Mouse (Mus musculus) lung, embryonic 14.5 days (tissue): ENCODE data around the gene Sh2d7. TPM values are rescaled to one million over a fixed set of nuclear protein-coding genes. Genes with fewer than 3 reads are reported as not detected.

Experiments
- ATAC-seq: fragments of 200-750 bp; cut with Nextera tagmentation; 2 replicates; pipeline ENCODE4 v1.8.0; 2017; ENCODE audit warnings: mild to moderate bottlenecking, moderate TSS enrichment, moderate library complexity; ENCODE audit not compliant: insufficient read depth
- DNase-seq: peaks from one replicate; pipeline ENCODE4 v3.0.0-alpha.2; 2015
- H3K27ac ChIP-seq: fragments of 300-500 bp; sonication (generic); 2 replicates; pipeline ENCODE4 v1.5.1; 2014; ENCODE audit warnings: low read depth, mild to moderate bottlenecking, moderate library complexity
- H3K27me3 ChIP-seq: fragments of 300-500 bp; sonication (generic); 2 replicates; pipeline ENCODE4 v1.6.1; 2014; ENCODE audit warnings: low read length, control low read depth; ENCODE audit not compliant: insufficient read depth
- H3K36me3 ChIP-seq: fragments of 300-500 bp; sonication (generic); 2 replicates; pipeline ENCODE4 v1.6.1; 2014; ENCODE audit warnings: control low read depth; ENCODE audit not compliant: insufficient read depth
- H3K4me1 ChIP-seq: fragments of 300-500 bp; sonication (generic); 2 replicates; pipeline ENCODE4 v1.6.1; 2014; ENCODE audit warnings: antibody characterized with exemption, control low read depth; ENCODE audit not compliant: insufficient read depth
- H3K4me2 ChIP-seq: fragments of 300-500 bp; sonication (generic); 2 replicates; pipeline ENCODE4 v1.6.1; 2014; ENCODE audit warnings: mild to moderate bottlenecking
- H3K4me3 ChIP-seq: fragments of 300-500 bp; sonication (generic); 2 replicates; pipeline ENCODE4 v1.5.1; 2014; ENCODE audit warnings: low read depth, low read length
- H3K9ac ChIP-seq: fragments of 300-500 bp; sonication (generic); 2 replicates; pipeline ENCODE4 v1.6.1; 2014
- H3K9me3 ChIP-seq: fragments of 300-500 bp; sonication (generic); 2 replicates; pipeline ENCODE4 v1.6.1; 2016; ENCODE audit warnings: low read depth, low read length, control low read depth
- CTCF ChIP-seq: IDR thresholded peaks from 2 replicates; pipeline ENCODE4 v1.5.1; 2016; ENCODE audit warnings: antibody characterized with exemption, low read depth
- WGBS: fragments of 180-500 bp; shearing (Covaris S2); extraction: QIAGEN DNeasy Blood & Tissue Kit; methylation state at CpG from one replicate; pipeline ENCODE4 v1.1.7; 2014; 5-methylcytosine and 5-hydroxymethylcytosine counted together
- polyA plus RNA-seq: library from polyadenylated mRNA; unstranded; fragments of >200 nt; fragmentation: Nextera tagmentation; extraction: Ambion mirVana; gene quantifications from 2 replicates; pipeline ENCODE4 v1.2.1, GENCODE M21; 2014

Gene Sh2d7
- polyA plus RNA-seq, 1 experiment from 2014 or later = not detected

DNA sequence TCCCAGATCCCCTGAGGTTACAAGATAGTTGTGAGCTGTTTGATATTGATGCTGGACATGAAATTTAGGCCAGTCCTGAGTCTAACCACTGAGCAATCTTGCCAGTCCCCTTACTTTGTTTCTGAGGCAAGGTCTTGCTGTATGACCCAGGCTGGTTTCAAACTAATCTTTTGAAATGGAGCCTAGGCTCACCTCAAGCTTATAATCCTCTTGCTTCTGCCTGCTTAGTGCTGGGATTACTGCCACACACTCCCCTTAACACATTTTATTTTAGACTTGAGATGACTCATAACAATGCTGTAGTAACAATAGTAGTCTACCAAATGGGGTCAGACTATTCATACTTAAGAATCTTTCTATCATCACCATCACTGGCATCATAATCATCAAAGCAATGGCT lies 7.4 kb upstream of the Sh2d7 start:
- TF ChIP-seq CTCF = no peak
- Histone ChIP-seq H3K27me3 (no peaks in the 10 kb centered on the region), H3K4me1 (0 out of 2 replicates have a peak, but pooled peaks cover 6% of the 10 kb centered on the region), H3K9ac (no peak overlapping the region), H3K36me3 (no peaks in the 10 kb centered on the region), H3K9me3 (no peaks in the 10 kb centered on the region), H3K4me3 (no peak overlapping the region), H3K4me2 (no peak overlapping the region), H3K27ac (no peak overlapping the region)
- ATAC-seq = no peak
- DNase-seq = no peak

DNA sequence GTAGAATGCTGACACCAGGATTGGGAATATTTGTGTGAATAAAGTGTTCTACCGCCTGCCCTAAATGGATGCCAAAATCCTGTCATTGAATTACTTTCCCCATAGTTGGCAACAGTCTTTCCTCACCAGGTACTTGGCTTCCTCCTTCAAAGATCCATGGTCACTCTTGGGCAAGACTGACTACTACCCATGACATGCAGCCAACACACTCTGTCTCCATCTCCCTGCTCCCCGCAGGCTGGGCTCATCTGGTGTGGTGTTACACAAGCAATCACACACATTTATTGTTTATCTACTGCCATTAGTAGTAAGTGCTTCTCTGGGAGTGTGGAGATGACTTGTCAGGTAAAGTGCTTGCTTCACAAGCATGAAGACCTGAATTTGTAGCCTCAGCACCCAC lies 5.9 kb upstream of the Sh2d7 start:
- H3K27me3 ChIP-seq = no peaks in the 10 kb centered on the region
- ATAC-seq = no peak
- no peak for TF ChIP-seq CTCF
- no peak overlapping the region for H3K4me2 ChIP-seq
- H3K4me3 ChIP-seq = no peak overlapping the region
- H3K4me1 ChIP-seq = 0 out of 2 replicates have a peak, but pooled peaks cover 6% of the 10 kb centered on the region
- H3K27ac ChIP-seq = no peak overlapping the region
- no peaks in the 10 kb centered on the region for H3K9me3 ChIP-seq
- WGBS = 77% methylated on average over 2 of the region's 2 CpGs
- H3K36me3 ChIP-seq = no peaks in the 10 kb centered on the region
- H3K9ac ChIP-seq = no peak overlapping the region
- no peak for DNase-seq

- no peak overlapping the region for H3K4me3 ChIP-seq
- no peaks in the 10 kb centered on the region for H3K27me3 ChIP-seq
- H3K36me3 ChIP-seq = no peaks in the 10 kb centered on the region
- H3K4me1 ChIP-seq = 0 out of 2 replicates have a peak, but pooled peaks cover 6% of the 10 kb centered on the region
- ATAC-seq = peak; percentile 70
- H3K9ac ChIP-seq = no peak overlapping the region
- DNase-seq = peak; percentile 74
- H3K27ac ChIP-seq = no peak overlapping the region
- no peak overlapping the region for H3K4me2 ChIP-seq
- no peak for TF ChIP-seq CTCF
- H3K9me3 ChIP-seq = no peaks in the 10 kb centered on the region
- WGBS = 45% methylated on average over 5 of the region's 5 CpGs
Measured at GRCm38 (mm10) chr9:54533975-54534374, 4.8 kb upstream of the Sh2d7 start.

DNA sequence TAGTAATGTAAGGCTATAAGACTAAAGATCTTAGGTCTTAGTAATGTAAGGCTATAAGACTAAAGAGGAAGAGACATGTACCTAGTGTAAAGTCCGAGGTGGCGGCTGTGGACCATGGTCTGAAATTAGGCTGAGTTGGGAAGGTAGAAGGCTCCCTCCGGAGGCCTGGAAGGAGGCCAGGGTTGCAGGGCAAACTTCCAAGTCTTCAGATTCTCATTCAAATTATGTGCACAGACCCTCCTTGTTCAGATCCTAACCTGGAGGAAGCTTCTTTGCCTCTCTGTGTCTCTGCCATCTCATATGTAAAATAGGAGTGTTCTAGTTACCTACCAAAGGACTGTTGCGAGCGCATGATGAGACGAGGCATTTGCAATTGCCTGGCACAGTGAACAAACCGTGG lies 2.5 kb upstream of the Sh2d7 start:
- H3K9me3 ChIP-seq = no peaks in the 10 kb centered on the region
- H3K4me3 ChIP-seq = no peak overlapping the region
- no peak overlapping the region for H3K27ac ChIP-seq
- ATAC-seq (no peak), DNase-seq (peak; percentile 47)
- no peak overlapping the region for H3K9ac ChIP-seq
- 79% methylated on average over 7 of the region's 7 CpGs for WGBS
- H3K36me3 ChIP-seq = no peaks in the 10 kb centered on the region
- no peak overlapping the region for H3K4me2 ChIP-seq
- H3K4me1 ChIP-seq = 0 out of 2 replicates have a peak, but pooled peaks cover 6% of the 10 kb centered on the region
- no peaks in the 10 kb centered on the region for H3K27me3 ChIP-seq
- no peak for TF ChIP-seq CTCF

GRCm38 (mm10) chr9:54537030-54537429 lies 1.8 kb upstream of the Sh2d7 start:
- Histone ChIP-seq H3K27ac (no peak overlapping the region), H3K9me3 (no peaks in the 10 kb centered on the region), H3K36me3 (no peaks in the 10 kb centered on the region), H3K9ac (no peak overlapping the region), H3K4me1 (0 out of 2 replicates have a peak, but pooled peaks cover 6% of the 10 kb centered on the region), H3K4me2 (no peak overlapping the region), H3K4me3 (no peak overlapping the region), H3K27me3 (no peaks in the 10 kb centered on the region)
- no peak for DNase-seq
- no peak for ATAC-seq
- 43% methylated on average over 4 of the region's 4 CpGs for WGBS
- TF ChIP-seq CTCF = no peak

- TF ChIP-seq CTCF = no peak
- H3K4me1 ChIP-seq = 0 out of 2 replicates have a peak, but pooled peaks cover 6% of the 10 kb centered on the region
- H3K9me3 ChIP-seq = no peaks in the 10 kb centered on the region
- H3K36me3 ChIP-seq = no peaks in the 10 kb centered on the region
- 79% methylated on average over 3 of the region's 3 CpGs for WGBS
- ATAC-seq = no peak
- no peak for DNase-seq
- no peak overlapping the region for H3K4me2 ChIP-seq
- H3K4me3 ChIP-seq = no peak overlapping the region
- no peak overlapping the region for H3K27ac ChIP-seq
- H3K27me3 ChIP-seq = no peaks in the 10 kb centered on the region
- H3K9ac ChIP-seq = no peak overlapping the region
Measured at GRCm38 (mm10) chr9:54537480-54537879, 1.3 kb upstream of the Sh2d7 start.

DNA sequence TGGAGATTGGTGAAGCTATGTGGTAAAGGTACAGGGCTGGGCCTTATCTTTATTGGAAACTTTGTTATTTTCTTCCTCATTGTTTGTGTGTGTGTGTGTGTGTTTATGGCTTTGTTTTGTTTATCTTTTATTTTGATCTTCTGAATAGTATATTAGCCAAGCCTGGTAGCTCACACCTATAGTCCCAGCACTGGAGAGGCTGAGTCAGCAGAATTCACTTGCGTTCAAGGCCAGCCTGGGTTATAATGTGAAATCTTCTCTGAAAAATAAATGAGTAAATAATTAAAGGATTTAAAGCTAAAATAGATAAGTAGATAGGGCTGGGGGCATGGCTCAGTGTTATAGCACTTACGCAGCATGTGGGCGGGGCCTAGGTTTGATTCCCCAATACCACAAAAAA lies 540 bp upstream of the Sh2d7 start:
- no peak for ATAC-seq
- TF ChIP-seq CTCF = no peak
- 92% methylated on average over 3 of the region's 3 CpGs for WGBS
- Histone ChIP-seq H3K36me3 (no peaks in the 10 kb centered on the region), H3K27me3 (no peaks in the 10 kb centered on the region), H3K9ac (no peak overlapping the region), H3K4me1 (0 out of 2 replicates have a peak, but pooled peaks cover 6% of the 10 kb centered on the region), H3K27ac (no peak overlapping the region), H3K4me2 (no peak overlapping the region), H3K4me3 (no peak overlapping the region), H3K9me3 (no peaks in the 10 kb centered on the region)
- no peak for DNase-seq

- Histone ChIP-seq H3K27ac (no peak overlapping the region), H3K9ac (no peak overlapping the region), H3K36me3 (no peaks in the 10 kb centered on the region), H3K4me3 (no peak overlapping the region), H3K9me3 (no peaks in the 10 kb centered on the region), H3K4me2 (no peak overlapping the region), H3K27me3 (no peaks in the 10 kb centered on the region), H3K4me1 (no peaks in the 10 kb centered on the region)
- 72% methylated on average over 5 of the region's 5 CpGs for WGBS
- no peak for TF ChIP-seq CTCF
- DNase-seq = no peak
- no peak for ATAC-seq
Measured at GRCm38 (mm10) chr9:54540801-54541200, 2.0 kb downstream of the Sh2d7 start.
